Mouse (Mus musculus) megakaryocyte, embryonic 14.5 days (primary cell): ENCODE data around the gene BC107364.
"Not testable (repeated sequence)": the region's sequence is repeated elsewhere in the genome, so short reads cannot be mapped to it uniquely, and the experiment has no call there.

ENCODE experiments used
- FLI1 ChIP-seq: IDR thresholded peaks from 2 replicates; pipeline ENCODE4 v1.6.1; 2012; ENCODE audit warnings: low read length, inconsistent platforms, mixed read lengths
- GATA1 ChIP-seq: IDR thresholded peaks from 3 replicates; pipeline ENCODE4 v1.6.1; 2012; ENCODE audit warnings: mixed read lengths, low read length, inconsistent platforms, borderline replicate concordance

DNA sequence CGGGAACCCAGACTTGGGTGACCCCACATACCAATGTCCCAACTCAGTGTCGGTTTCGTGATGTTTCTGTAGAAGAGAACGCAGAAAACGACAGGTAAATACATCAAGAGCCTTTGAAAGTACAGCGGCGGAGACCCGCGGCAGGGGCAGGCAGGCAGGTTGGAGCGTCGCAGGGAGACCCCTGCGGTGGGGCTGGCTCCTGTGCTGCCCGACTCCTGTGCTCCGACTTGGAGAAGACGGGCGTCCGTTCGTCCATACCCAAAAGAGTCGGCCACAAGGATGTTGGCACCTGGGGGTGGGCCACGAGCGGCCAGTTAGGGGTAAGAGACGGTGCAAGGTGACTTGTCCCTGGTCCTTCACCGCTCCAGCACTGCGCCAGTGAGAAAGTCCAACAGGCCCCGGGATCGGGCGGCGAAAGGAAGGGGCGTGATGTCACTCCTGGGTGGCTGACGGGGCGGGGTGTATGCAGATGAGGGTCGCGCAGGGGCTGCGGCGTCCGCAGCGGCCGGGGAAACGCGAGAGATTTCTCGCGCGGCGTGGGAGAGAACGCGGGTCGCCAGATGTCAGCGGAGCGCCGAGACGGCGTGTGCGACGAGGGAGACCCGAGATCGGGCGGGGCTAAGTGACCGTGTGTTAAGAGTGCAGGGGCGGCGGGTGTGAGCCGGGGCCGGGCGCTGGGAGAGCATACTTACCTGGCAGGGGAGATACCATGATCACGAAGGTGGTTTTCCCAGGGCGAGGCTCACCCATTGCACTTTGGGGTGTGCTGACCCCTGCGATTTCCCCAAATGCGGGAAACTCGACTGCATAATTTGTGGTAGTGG is 2.1 kb downstream of the BC107364 start:
- TF ChIP-seq GATA1, FLI1: not testable (repeated sequence)
